Comparison of ENCODE assay signal across 14 mouse cellular contexts in the genomic region with DNA sequence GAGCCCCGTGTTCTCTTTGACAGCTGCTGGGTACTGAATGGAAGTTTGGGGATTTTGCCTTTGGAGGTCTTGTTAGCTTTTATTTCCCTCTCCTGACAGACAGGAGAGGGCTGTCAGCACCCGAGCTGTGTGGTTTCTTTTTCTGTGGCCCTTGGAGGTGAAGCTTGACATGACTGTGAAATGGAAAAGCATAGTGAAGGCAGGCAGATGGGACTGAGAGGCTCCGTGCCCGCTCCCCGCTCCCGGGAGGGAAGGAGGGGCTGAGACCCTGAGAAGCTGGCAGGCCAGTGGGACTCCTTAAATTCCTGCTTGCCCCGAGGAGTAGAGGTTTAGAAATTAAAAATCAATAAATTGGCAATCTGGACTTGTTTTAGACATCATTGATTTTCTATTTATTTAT.
DNase-seq lines count a peak whose midpoint lies in the region; ATAC-seq and TF ChIP-seq lines count a peak whose summit lies in the region.
"Had no signal": no experiment of that assay in that cellular context is flagged by ENCODE, and none has a peak within 500 bp of the region (broad histone marks: within the 10 kb centered on the region; RNA-seq: fewer than 3 reads in every experiment).

No protein-coding gene starts in this region.

- peaks cover 44% of the 10 kb centered on the region for H3K4me1 ChIP-seq in heart, postnatal 0 days (ENCODE audit: control insufficient read depth, insufficient read depth)
- peaks cover 48% of the 10 kb centered on the region for H3K4me1 ChIP-seq in midbrain, embryonic 13.5 days (replicated peaks)
- peaks cover 55% of the 10 kb centered on the region for H3K4me1 ChIP-seq in midbrain, embryonic 10.5 days
- peaks cover 33% of the 10 kb centered on the region for H3K4me1 ChIP-seq in neural tube, embryonic 15.5 days

- no peak for TF ChIP-seq EP300 in heart, postnatal 0 days (IDR thresholded peaks at IDR 0.05; ENCODE audit: low read depth)

- no peaks in the 10 kb centered on the region for H3K9me3 ChIP-seq in heart, postnatal 0 days (replicated peaks; ENCODE audit: control insufficient read depth, low read length)
- H3K9me3 ChIP-seq in midbrain, embryonic 13.5 days, result no peaks in the 10 kb centered on the region
- H3K9me3 ChIP-seq in midbrain, embryonic 10.5 days (replicated peaks), result no peaks in the 10 kb centered on the region
- H3K9me3 ChIP-seq in neural tube, embryonic 15.5 days (replicated peaks), result no peaks in the 10 kb centered on the region
- H3K9me3 ChIP-seq: embryonic facial prominence, embryonic 15.5 days; G1E; lung, embryonic 15.5 days had no signal

- ATAC-seq in cerebellum, adult (ENCODE audit: insufficient number of reproducible peaks, low FRiP score, low TSS enrichment), result no peak
- no peak for ATAC-seq in heart, postnatal 0 days (ENCODE audit: insufficient read depth, low read depth)
- no peak for ATAC-seq in midbrain, embryonic 13.5 days
- no peak for ATAC-seq in neural tube, embryonic 15.5 days (ENCODE audit: low FRiP score)
- ATAC-seq: activated CD4-positive, CD25-positive, alpha-beta regulatory T cell, adult 4 months had no signal

- TF ChIP-seq CTCF in heart, postnatal 0 days (IDR thresholded peaks at IDR 0.05; ENCODE audit: low read depth), result no peak

- DNase-seq in cerebellum, adult 9-10 months, result peak; percentile 75
- DNase-seq in heart, postnatal 0 days (ENCODE audit: low spot score), result no peak
- no peak for DNase-seq in heart, postnatal 14 days
- DNase-seq in midbrain, embryonic 10.5 days (ENCODE audit: low spot score), result no peak
- no peak for DNase-seq in left cerebral cortex, adult 9 months (ENCODE audit: low spot score in 2 of 2)
- DNase-seq: kidney, postnatal 25 days; thymus, postnatal 14 days had no signal

- H3K27me3 ChIP-seq in heart, postnatal 0 days (ENCODE audit: control insufficient read depth, insufficient read depth, low read length), result no peaks in the 10 kb centered on the region
- peaks cover 5% of the 10 kb centered on the region; the same call in 1 of the 2 replicates for H3K27me3 ChIP-seq in midbrain, embryonic 13.5 days
- no peaks in the 10 kb centered on the region for H3K27me3 ChIP-seq in midbrain, embryonic 10.5 days (ENCODE audit: low read depth, poor library complexity, severe bottlenecking)
- H3K27me3 ChIP-seq in neural tube, embryonic 15.5 days (replicated peaks), result no peaks in the 10 kb centered on the region
- H3K27me3 ChIP-seq: embryonic facial prominence, embryonic 15.5 days; lung, embryonic 15.5 days had no signal

- WGBS in heart, postnatal 0 days, result 32% methylated on average over 7 of the region's 7 CpGs
- WGBS in midbrain, embryonic 13.5 days, result 53% methylated on average over 7 of the region's 7 CpGs
- WGBS in midbrain, embryonic 10.5 days, result 77% methylated on average over 7 of the region's 7 CpGs
- WGBS in neural tube, embryonic 15.5 days, result 58% methylated on average over 7 of the region's 7 CpGs

- peak overlapping the region; percentile 7; the same call in 1 of the 2 replicates for H3K4me2 ChIP-seq in heart, postnatal 0 days (ENCODE audit: low read depth, low read length)
- H3K4me2 ChIP-seq in midbrain, embryonic 13.5 days (replicated peaks), result no peak overlapping the region
- no peak overlapping the region for H3K4me2 ChIP-seq in neural tube, embryonic 15.5 days
- H3K4me2 ChIP-seq: embryonic facial prominence, embryonic 15.5 days; lung, embryonic 15.5 days had no signal

- H3K4me3 ChIP-seq in heart, postnatal 0 days (ENCODE audit: low read depth, low read length), result no peak overlapping the region
- no peak overlapping the region for H3K4me3 ChIP-seq in midbrain, embryonic 13.5 days (replicated peaks)
- no peak overlapping the region for H3K4me3 ChIP-seq in midbrain, embryonic 10.5 days
- no peak overlapping the region for H3K4me3 ChIP-seq in neural tube, embryonic 15.5 days (replicated peaks)
- H3K4me3 ChIP-seq: embryonic facial prominence, embryonic 15.5 days; lung, embryonic 15.5 days had no signal

- intact Hi-C loops in heart, postnatal 14 days (cut with DNase I), result loop anchor here (5.0 kb wide), 1 partner anchor 81 kb away; no protein-coding TSS in a partner anchor

- peaks cover 6% of the 10 kb centered on the region; the same call in 1 of the 2 replicates for H3K36me3 ChIP-seq in heart, postnatal 0 days (replicated peaks; ENCODE audit: control insufficient read depth, insufficient read depth, low read length)
- no peaks in the 10 kb centered on the region for H3K36me3 ChIP-seq in midbrain, embryonic 13.5 days
- H3K36me3 ChIP-seq in midbrain, embryonic 10.5 days, result peaks cover 16% of the 10 kb centered on the region
- no peaks in the 10 kb centered on the region for H3K36me3 ChIP-seq in neural tube, embryonic 15.5 days
- H3K36me3 ChIP-seq: G1E; lung, embryonic 15.5 days had no signal

- peak overlapping the region; percentile 2; the same call in 1 of the 2 replicates for H3K9ac ChIP-seq in heart, postnatal 0 days (replicated peaks; ENCODE audit: low read depth, low read length)
- H3K9ac ChIP-seq in midbrain, embryonic 13.5 days (replicated peaks), result no peak overlapping the region
- H3K9ac ChIP-seq in neural tube, embryonic 15.5 days (replicated peaks), result 0 out of 2 replicates have a peak overlapping the region, but pooled peaks have one; percentile 5
- H3K9ac ChIP-seq: embryonic facial prominence, embryonic 15.5 days; lung, embryonic 15.5 days had no signal

- H3K27ac ChIP-seq in heart, postnatal 0 days (ENCODE audit: low read depth), result peak overlapping the region; percentile 67
- H3K27ac ChIP-seq in midbrain, embryonic 13.5 days, result peak overlapping the region; percentile 57; the same call in 1 of the 2 replicates
- no peak overlapping the region for H3K27ac ChIP-seq in midbrain, embryonic 10.5 days (replicated peaks)
- H3K27ac ChIP-seq in neural tube, embryonic 15.5 days (replicated peaks), result no peak overlapping the region; the same call in 1 of the 2 replicates

Comparison
In these comparisons a context has a peak if more than half of its experiments do, and no peak if none do; other contexts are left out.
1. H3K27ac ChIP-seq: peak in heart, postnatal 0 days (single experiment) and midbrain, embryonic 13.5 days (single experiment); none in midbrain, embryonic 10.5 days (single experiment) and neural tube, embryonic 15.5 days (single experiment).